Mouse (Mus musculus): ENCODE measurements around the gene Tbcd. TPM values are rescaled to one million over a fixed set of nuclear protein-coding genes. Genes with fewer than 3 reads are reported as not detected.

The Tbcd gene
- total and polyA plus RNA-seq, 3 experiments, result 62.1 to 86.7 (median 70.4) TPM

GRCm38 (mm10) chr11:121433397-121433796 lies 18.4 kb upstream of the Tbcd start:
- no peak overlapping the region for H3K4me2 ChIP-seq (ENCODE audit: insufficient read depth, low read depth, poor library complexity, severe bottlenecking)
- no peak overlapping the region for H3K4me3 ChIP-seq (replicated peaks in 1 of 3; ENCODE audit: low read depth in 2 of 3, low read length in 2 of 3, poor library complexity in 1 of 3)
- no peaks in the 10 kb centered on the region for H3K27me3 ChIP-seq (replicated peaks)
- H3K9ac ChIP-seq (ENCODE audit: insufficient read depth, low read depth), result no peak overlapping the region
- TF ChIP-seq MXI1 (IDR thresholded peaks at IDR 0.05; ENCODE audit: low read depth, low read length), result no peak
- DNase-seq (ENCODE audit: extremely low read depth), result no peak
- no peaks in the 10 kb centered on the region for H3K79me2 ChIP-seq (replicated peaks; ENCODE audit: control insufficient read depth, extremely low read depth, insufficient read depth, poor library complexity, severe bottlenecking)
- in situ Hi-C loops (cut with MboI; ENCODE audit: low pct_ligation_motif_present, low pct_unique_long_range_greater_than_20kb, low sequenced_read_pairs) (no loop called here), dilution Hi-C loops (cut with MboI; ENCODE audit: extremely low pct_ligation_motif_present, extremely low pct_unique_long_range_greater_than_20kb, low sequenced_read_pairs) (no loop called here)
- peaks cover 7 to 26% of the 10 kb centered on the region in 2 experiments for H3K36me3 ChIP-seq (replicated peaks in 1 of 2; ENCODE audit: control insufficient read depth in 1 of 2, insufficient read depth in 1 of 2, low read length in 1 of 2)
- H3K27ac ChIP-seq (ENCODE audit: insufficient read depth, low read depth), result no peak overlapping the region
- H3K4me1 ChIP-seq (ENCODE audit: control insufficient read depth in 1 of 2, insufficient read depth in 2 of 2), result peaks cover 0 to 7% of the 10 kb centered on the region in 2 experiments; a peak in 2 of 4 replicates
- no peaks in the 10 kb centered on the region for H3K9me3 ChIP-seq (replicated peaks; ENCODE audit: low read length)

- DNase-seq (ENCODE audit: extremely low read depth), result no peak
- no peaks in the 10 kb centered on the region for H3K9me3 ChIP-seq (replicated peaks; ENCODE audit: low read length)
- H3K9ac ChIP-seq (ENCODE audit: insufficient read depth, low read depth), result no peak within 1 kb of the TSS; the same call in 1 of the 2 replicates
- H3K4me2 ChIP-seq (ENCODE audit: insufficient read depth, low read depth, poor library complexity, severe bottlenecking), result peak within 1 kb of the TSS; percentile 93
- peaks cover 5 to 16% of the 10 kb centered on the region in 2 experiments for H3K36me3 ChIP-seq (replicated peaks in 1 of 2; ENCODE audit: control insufficient read depth in 1 of 2, insufficient read depth in 1 of 2, low read length in 1 of 2)
- no peaks in the 10 kb centered on the region for H3K27me3 ChIP-seq (replicated peaks)
- TF ChIP-seq BHLHE40 (IDR thresholded peaks at IDR 0.05; ENCODE audit: low read depth, low read length), result peak; percentile 48
- TF ChIP-seq JUND (conservative IDR thresholded peaks at IDR 0.05; ENCODE audit: low read depth, low read length), result no peak
- TF ChIP-seq SIN3A (IDR thresholded peaks at IDR 0.05; ENCODE audit: low read length), result peak; percentile 64
- peak; percentile 39; the same call in 1 of the 2 replicates for TF ChIP-seq USF1 (IDR thresholded peaks at IDR 0.05; ENCODE audit: low read depth, low read length)
- H3K4me3 ChIP-seq (replicated peaks in 1 of 3; ENCODE audit: low read depth in 2 of 3, low read length in 2 of 3, poor library complexity in 1 of 3), result peak within 1 kb of the TSS in 2 of 3 experiments; percentile 18 to 45
- H3K27ac ChIP-seq (ENCODE audit: insufficient read depth, low read depth), result no peak within 1 kb of the TSS
- no peaks in the 10 kb centered on the region for H3K79me2 ChIP-seq (replicated peaks; ENCODE audit: control insufficient read depth, extremely low read depth, insufficient read depth, poor library complexity, severe bottlenecking)
- H3K4me1 ChIP-seq (ENCODE audit: control insufficient read depth in 1 of 2, insufficient read depth in 2 of 2), result peaks cover 0 to 7% of the 10 kb centered on the region in 2 experiments; a peak in 2 of 4 replicates
- in situ Hi-C loops (cut with MboI; ENCODE audit: low pct_ligation_motif_present, low pct_unique_long_range_greater_than_20kb, low sequenced_read_pairs), result no loop called here
- dilution Hi-C loops (cut with MboI; ENCODE audit: extremely low pct_ligation_motif_present, extremely low pct_unique_long_range_greater_than_20kb, low sequenced_read_pairs), result no loop called here
Measured at GRCm38 (mm10) chr11:121434156-121435155, 17.3 kb upstream of the Tbcd start, which contains the start of gene Fn3k. TSS of gene Fn3k (plus strand) at chr11:121434913.

GRCm38 (mm10) chr11:121437236-121437635 lies 14.5 kb upstream of the Tbcd start:
- no peak overlapping the region for H3K4me2 ChIP-seq (ENCODE audit: insufficient read depth, low read depth, poor library complexity, severe bottlenecking)
- DNase-seq (ENCODE audit: extremely low read depth), result no peak
- no peaks in the 10 kb centered on the region for H3K79me2 ChIP-seq (replicated peaks; ENCODE audit: control insufficient read depth, extremely low read depth, insufficient read depth, poor library complexity, severe bottlenecking)
- H3K27ac ChIP-seq (ENCODE audit: insufficient read depth, low read depth), result no peak overlapping the region
- peaks cover 13% of the 10 kb centered on the region for H3K27me3 ChIP-seq (replicated peaks)
- no peak overlapping the region for H3K9ac ChIP-seq (ENCODE audit: insufficient read depth, low read depth)
- no peak overlapping the region for H3K4me3 ChIP-seq (replicated peaks in 1 of 3; ENCODE audit: low read depth in 2 of 3, low read length in 2 of 3, poor library complexity in 1 of 3)
- H3K9me3 ChIP-seq (replicated peaks; ENCODE audit: low read length), result no peaks in the 10 kb centered on the region
- dilution Hi-C loops (cut with MboI; ENCODE audit: extremely low pct_ligation_motif_present, extremely low pct_unique_long_range_greater_than_20kb, low sequenced_read_pairs), result no loop called here
- peaks cover 0 to 7% of the 10 kb centered on the region in 2 experiments; a peak in 2 of 4 replicates for H3K4me1 ChIP-seq (ENCODE audit: control insufficient read depth in 1 of 2, insufficient read depth in 2 of 2)
- in situ Hi-C loops (cut with MboI; ENCODE audit: low pct_ligation_motif_present, low pct_unique_long_range_greater_than_20kb, low sequenced_read_pairs), result no loop called here
- H3K36me3 ChIP-seq (replicated peaks in 1 of 2; ENCODE audit: control insufficient read depth in 1 of 2, insufficient read depth in 1 of 2, low read length in 1 of 2), result peaks cover 0 to 3% of the 10 kb centered on the region in 2 experiments
- TF ChIP-seq HCFC1 (IDR thresholded peaks at IDR 0.05; ENCODE audit: low read depth, low read length), result no peak
- TF ChIP-seq JUND (conservative IDR thresholded peaks at IDR 0.05; ENCODE audit: low read depth, low read length), result no peak
- TF ChIP-seq ZNF384 (IDR thresholded peaks at IDR 0.05; ENCODE audit: low read depth, low read length), result no peak
- TF ChIP-seq NELFE (IDR thresholded peaks at IDR 0.05; ENCODE audit: low read depth, low read length), result no peak
- no peak for TF ChIP-seq PAX5 (IDR thresholded peaks at IDR 0.05; ENCODE audit: low read length)
- TF ChIP-seq KAT2A (IDR thresholded peaks at IDR 0.05; ENCODE audit: insufficient replicate concordance, low read length), result no peak
- no peak for TF ChIP-seq CHD1 (IDR thresholded peaks at IDR 0.05; ENCODE audit: low read depth, low read length)
- TF ChIP-seq BHLHE40 (IDR thresholded peaks at IDR 0.05; ENCODE audit: low read depth, low read length), result no peak
- no peak for TF ChIP-seq ELF1 (IDR thresholded peaks at IDR 0.05; ENCODE audit: low read depth, low read length)
- no peak for TF ChIP-seq MAX (IDR thresholded peaks at IDR 0.05; ENCODE audit: low read length)
- no peak for TF ChIP-seq USF1 (IDR thresholded peaks at IDR 0.05; ENCODE audit: low read depth, low read length)

All from CH12.LX (cell line).